Mouse (Mus musculus): ENCODE data around the gene Gm42674.

- TF ChIP-seq GATA1 (IDR thresholded peaks at IDR 0.05; ENCODE audit: low read length) (no peak), TAL1 (IDR thresholded peaks at IDR 0.05; ENCODE audit: low read length) (no peak)
Observed at GRCm38 (mm10) chr3:90614611-90615251, 13.0 kb downstream of the Gm42674 start.

Measured in erythroblast, embryonic 14.5 days (primary cell).